Mouse (Mus musculus) embryo, embryonic 11.5 days (tissue): ENCODE results near the gene Gja1.
"Not testable (repeated sequence)": the region's sequence is repeated elsewhere in the genome, so short reads cannot be mapped to it uniquely, and the experiment has no call there.

Source experiments
- DNase-seq: peaks from one replicate; pipeline ENCODE4 v3.0.0-alpha.2; 2012; ENCODE audit warnings: low read depth, low spot score

Gene Gja1

GRCm38 (mm10) chr10:56377097-56377965 is at the start of gene Gja1:
Gene Gja1 (plus strand): TSS chr10:56377330.
- peak; percentile 64 for DNase-seq

GRCm38 (mm10) chr10:56338851-56339489 is 38.2 kb upstream of the Gja1 start:
- peak; percentile 59 for DNase-seq

GRCm38 (mm10) chr10:56360472-56360871 is 16.7 kb upstream of the Gja1 start:
- DNase-seq = no peak

GRCm38 (mm10) chr10:56369073-56369472 is 8.1 kb upstream of the Gja1 start:
- DNase-seq = peak; percentile 62

- no peak for DNase-seq
Observed at GRCm38 (mm10) chr10:56373021-56373720, 4.0 kb upstream of the Gja1 start.

- no peak for DNase-seq
Observed at GRCm38 (mm10) chr10:56374169-56374568, 3.0 kb upstream of the Gja1 start.

GRCm38 (mm10) chr10:56375906-56376468 is 1.1 kb upstream of the Gja1 start:
- DNase-seq = no peak

- peak; percentile 43 for DNase-seq
Observed at GRCm38 (mm10) chr10:56377966-56378647, 977 bp downstream of the Gja1 start.

- DNase-seq = peak; percentile 56
Observed at GRCm38 (mm10) chr10:56378648-56379254, 1.6 kb downstream of the Gja1 start.

- DNase-seq = no peak
Observed at GRCm38 (mm10) chr10:56379720-56380119, 2.6 kb downstream of the Gja1 start.

- DNase-seq = no peak
Observed at GRCm38 (mm10) chr10:56385195-56386109, 8.3 kb downstream of the Gja1 start.

- no peak for DNase-seq
Observed at GRCm38 (mm10) chr10:56393095-56393784, 16.1 kb downstream of the Gja1 start.

- DNase-seq = not testable (repeated sequence)
Observed at GRCm38 (mm10) chr10:56393815-56394417, 16.8 kb downstream of the Gja1 start.

GRCm38 (mm10) chr10:56397875-56398274 is 20.7 kb downstream of the Gja1 start:
- DNase-seq = no peak

GRCm38 (mm10) chr10:56398310-56398709 is 21.2 kb downstream of the Gja1 start:
- no peak for DNase-seq

GRCm38 (mm10) chr10:56401396-56401795 is 24.3 kb downstream of the Gja1 start:
- not testable (repeated sequence) for DNase-seq

- DNase-seq = no peak
Observed at GRCm38 (mm10) chr10:56405934-56406333, 28.8 kb downstream of the Gja1 start.

- DNase-seq = no peak
Observed at GRCm38 (mm10) chr10:56406386-56407130, 29.4 kb downstream of the Gja1 start.
